Mouse (Mus musculus): Measurements from ENCODE around the gene Olfr1532-ps1. TPM values are rescaled to one million over a fixed set of nuclear protein-coding genes. Genes with fewer than 3 reads are reported as not detected.

Olfr1532-ps1 gene
- total and polyA plus RNA-seq, 2 experiments from 2014 or later, result not detected

- no peak for ATAC-seq
- no peaks in the 10 kb centered on the region for H3K27me3 ChIP-seq (ENCODE audit: insufficient read depth, low read length)
- H3K9me3 ChIP-seq (ENCODE audit: low read length), result no peaks in the 10 kb centered on the region
Measured at GRCm38 (mm10) chr7:106948212-106948611, 40.4 kb downstream of the Olfr1532-ps1 start, which contains the start of gene Olfr710. Gene Olfr710 (minus strand): TSS chr7:106948312.

GRCm38 (mm10) chr7:106963837-106964236 lies 56.0 kb downstream of the Olfr1532-ps1 start, which contains the start of gene Olfr6:
Gene Olfr6 (minus strand): TSS chr7:106963937.
- Histone ChIP-seq H3K4me3 (ENCODE audit: low read depth, low read length) (no peak within 1 kb of the TSS), H3K27me3 (ENCODE audit: insufficient read depth, low read length) (no peaks in the 10 kb centered on the region), H3K27ac (ENCODE audit: low read depth, low read length) (no peak within 1 kb of the TSS), H3K4me1 (ENCODE audit: insufficient read depth) (no peaks in the 10 kb centered on the region), H3K9ac (no peak within 1 kb of the TSS), H3K9me3 (ENCODE audit: low read length) (no peaks in the 10 kb centered on the region), H3K4me2 (ENCODE audit: low read depth) (no peak within 1 kb of the TSS), H3K36me3 (ENCODE audit: insufficient read depth) (no peaks in the 10 kb centered on the region)
- WGBS, result 92% methylated on average over 1 of the region's 1 CpGs
- no peak for ATAC-seq
- TF ChIP-seq CTCF (IDR thresholded peaks at IDR 0.05; ENCODE audit: low read depth), result no peak
- DNase-seq, result no peak

More at GRCm38 (mm10) chr7:106948212-106948611, 40.4 kb downstream of the Olfr1532-ps1 start, which contains the start of gene Olfr710:
- H3K4me3 ChIP-seq (ENCODE audit: low read depth, low read length), result no peak within 1 kb of the TSS
- no peaks in the 10 kb centered on the region for H3K36me3 ChIP-seq (ENCODE audit: insufficient read depth)
- DNase-seq, result no peak
- no peak for TF ChIP-seq CTCF (IDR thresholded peaks at IDR 0.05; ENCODE audit: low read depth)
- H3K4me2 ChIP-seq (ENCODE audit: low read depth), result no peak within 1 kb of the TSS
- H3K27ac ChIP-seq (ENCODE audit: low read depth, low read length), result no peak within 1 kb of the TSS
- no peak within 1 kb of the TSS for H3K9ac ChIP-seq
- WGBS, result 80% methylated on average over 3 of the region's 3 CpGs
- H3K4me1 ChIP-seq (ENCODE audit: insufficient read depth), result no peaks in the 10 kb centered on the region

Other genes with a start within 250 kb of the Olfr1532-ps1 start
- gene Olfr693, start 227.4 kb upstream of the Olfr1532-ps1 start, total RNA-seq (2014; rRNA removed), result 0.08 TPM in 1 of 2 replicates, not detected in the other
- gene Olfr693, start 227.4 kb upstream of the Olfr1532-ps1 start, polyA plus RNA-seq (2015; fragmentation: Nextera tagmentation; extraction: Ambion mirVana), result not detected in 2 replicates
- not detected in 2 replicates for gene Olfr694, start 216.2 kb upstream of the Olfr1532-ps1 start, total RNA-seq (2014; rRNA removed)
- not detected in 2 replicates for gene Olfr694, start 216.2 kb upstream of the Olfr1532-ps1 start, polyA plus RNA-seq (2015; fragmentation: Nextera tagmentation; extraction: Ambion mirVana)
- not detected in 2 replicates for gene Olfr695, start 191.6 kb upstream of the Olfr1532-ps1 start, total RNA-seq (2014; rRNA removed)
- gene Olfr695, start 191.6 kb upstream of the Olfr1532-ps1 start, polyA plus RNA-seq (2015; fragmentation: Nextera tagmentation; extraction: Ambion mirVana), result not detected in 2 replicates
- gene Olfr697, start 165.6 kb upstream of the Olfr1532-ps1 start, total RNA-seq (2014; rRNA removed), result not detected in 2 replicates
- not detected in 2 replicates for gene Olfr697, start 165.6 kb upstream of the Olfr1532-ps1 start, polyA plus RNA-seq (2015; fragmentation: Nextera tagmentation; extraction: Ambion mirVana)
- gene Olfr698, start 152.6 kb upstream of the Olfr1532-ps1 start, total RNA-seq (2014; rRNA removed), result not detected in 2 replicates
- not detected in 2 replicates for gene Olfr698, start 152.6 kb upstream of the Olfr1532-ps1 start, polyA plus RNA-seq (2015; fragmentation: Nextera tagmentation; extraction: Ambion mirVana)
- not detected in 2 replicates for gene Olfr699, start 114.8 kb upstream of the Olfr1532-ps1 start, total RNA-seq (2014; rRNA removed)
- gene Olfr699, start 114.8 kb upstream of the Olfr1532-ps1 start, polyA plus RNA-seq (2015; fragmentation: Nextera tagmentation; extraction: Ambion mirVana), result not detected in 2 replicates
- gene Olfr700, start 99.2 kb upstream of the Olfr1532-ps1 start, total RNA-seq (2014; rRNA removed), result not detected in 2 replicates
- gene Olfr700, start 99.2 kb upstream of the Olfr1532-ps1 start, polyA plus RNA-seq (2015; fragmentation: Nextera tagmentation; extraction: Ambion mirVana), result not detected in 2 replicates
- not detected in 2 replicates for gene Olfr701, start 93.9 kb upstream of the Olfr1532-ps1 start, total RNA-seq (2014; rRNA removed)
- gene Olfr701, start 93.9 kb upstream of the Olfr1532-ps1 start, polyA plus RNA-seq (2015; fragmentation: Nextera tagmentation; extraction: Ambion mirVana), result not detected in 2 replicates
- not detected in 2 replicates for gene Olfr702, start 74.1 kb upstream of the Olfr1532-ps1 start, total RNA-seq (2014; rRNA removed)
- gene Olfr702, start 74.1 kb upstream of the Olfr1532-ps1 start, polyA plus RNA-seq (2015; fragmentation: Nextera tagmentation; extraction: Ambion mirVana), result not detected in 2 replicates
- not detected in 2 replicates for gene Olfr703, start 64.6 kb upstream of the Olfr1532-ps1 start, total RNA-seq (2014; rRNA removed)
- gene Olfr703, start 64.6 kb upstream of the Olfr1532-ps1 start, polyA plus RNA-seq (2015; fragmentation: Nextera tagmentation; extraction: Ambion mirVana), result not detected in 2 replicates
- gene Olfr704, start 44.8 kb upstream of the Olfr1532-ps1 start, total RNA-seq (2014; rRNA removed), result not detected in 2 replicates
- not detected in 2 replicates for gene Olfr704, start 44.8 kb upstream of the Olfr1532-ps1 start, polyA plus RNA-seq (2015; fragmentation: Nextera tagmentation; extraction: Ambion mirVana)
- gene Olfr705, start 31.1 kb upstream of the Olfr1532-ps1 start, total RNA-seq (2014; rRNA removed), result not detected in 2 replicates
- gene Olfr705, start 31.1 kb upstream of the Olfr1532-ps1 start, polyA plus RNA-seq (2015; fragmentation: Nextera tagmentation; extraction: Ambion mirVana), result not detected in 2 replicates
- not detected in 2 replicates for gene Olfr706, start 19.8 kb upstream of the Olfr1532-ps1 start, total RNA-seq (2014; rRNA removed)
- gene Olfr706, start 19.8 kb upstream of the Olfr1532-ps1 start, polyA plus RNA-seq (2015; fragmentation: Nextera tagmentation; extraction: Ambion mirVana), result not detected in 2 replicates
- not detected in 2 replicates for gene Olfr707, start 6.8 kb upstream of the Olfr1532-ps1 start, total RNA-seq (2014; rRNA removed)
- gene Olfr707, start 6.8 kb upstream of the Olfr1532-ps1 start, polyA plus RNA-seq (2015; fragmentation: Nextera tagmentation; extraction: Ambion mirVana), result not detected in 2 replicates
- not detected in 2 replicates for gene Olfr709-ps1, start 24.2 kb downstream of the Olfr1532-ps1 start, total RNA-seq (2014; rRNA removed)
- gene Olfr709-ps1, start 24.2 kb downstream of the Olfr1532-ps1 start, polyA plus RNA-seq (2015; fragmentation: Nextera tagmentation; extraction: Ambion mirVana), result not detected in 2 replicates
- gene Olfr710, start 40.3 kb downstream of the Olfr1532-ps1 start, total RNA-seq (2014; rRNA removed), result not detected in 2 replicates
- gene Olfr710, start 40.3 kb downstream of the Olfr1532-ps1 start, polyA plus RNA-seq (2015; fragmentation: Nextera tagmentation; extraction: Ambion mirVana), result not detected in 2 replicates
- gene Olfr6, start 55.9 kb downstream of the Olfr1532-ps1 start, total RNA-seq (2014; rRNA removed), result not detected in 2 replicates
- not detected in 2 replicates for gene Olfr6, start 55.9 kb downstream of the Olfr1532-ps1 start, polyA plus RNA-seq (2015; fragmentation: Nextera tagmentation; extraction: Ambion mirVana)
- gene Olfr711, start 67.5 kb downstream of the Olfr1532-ps1 start, total RNA-seq (2014; rRNA removed), result not detected in 2 replicates
- not detected in 2 replicates for gene Olfr711, start 67.5 kb downstream of the Olfr1532-ps1 start, polyA plus RNA-seq (2015; fragmentation: Nextera tagmentation; extraction: Ambion mirVana)
- gene Olfr2, start 98.1 kb downstream of the Olfr1532-ps1 start, total RNA-seq (2014; rRNA removed), result not detected in 2 replicates
- gene Olfr2, start 98.1 kb downstream of the Olfr1532-ps1 start, polyA plus RNA-seq (2015; fragmentation: Nextera tagmentation; extraction: Ambion mirVana), result not detected in 2 replicates
- gene Olfr713, start 123.2 kb downstream of the Olfr1532-ps1 start, total RNA-seq (2014; rRNA removed), result not detected in 2 replicates
- not detected in 2 replicates for gene Olfr713, start 123.2 kb downstream of the Olfr1532-ps1 start, polyA plus RNA-seq (2015; fragmentation: Nextera tagmentation; extraction: Ambion mirVana)
- not detected in 2 replicates for gene Olfr714, start 163.0 kb downstream of the Olfr1532-ps1 start, total RNA-seq (2014; rRNA removed)
- gene Olfr714, start 163.0 kb downstream of the Olfr1532-ps1 start, polyA plus RNA-seq (2015; fragmentation: Nextera tagmentation; extraction: Ambion mirVana), result not detected in 2 replicates
- not detected in 2 replicates for gene Olfr17, start 185.2 kb downstream of the Olfr1532-ps1 start, total RNA-seq (2014; rRNA removed)
- gene Olfr17, start 185.2 kb downstream of the Olfr1532-ps1 start, polyA plus RNA-seq (2015; fragmentation: Nextera tagmentation; extraction: Ambion mirVana), result not detected in 2 replicates
- not detected in 2 replicates for gene Olfr715b, start 202.4 kb downstream of the Olfr1532-ps1 start, total RNA-seq (2014; rRNA removed)
- gene Olfr715b, start 202.4 kb downstream of the Olfr1532-ps1 start, polyA plus RNA-seq (2015; fragmentation: Nextera tagmentation; extraction: Ambion mirVana), result not detected in 2 replicates
- not detected in 2 replicates for gene Olfr715, start 223.1 kb downstream of the Olfr1532-ps1 start, total RNA-seq (2014; rRNA removed)
- gene Olfr715, start 223.1 kb downstream of the Olfr1532-ps1 start, polyA plus RNA-seq (2015; fragmentation: Nextera tagmentation; extraction: Ambion mirVana), result not detected in 2 replicates
- not detected in 2 replicates for gene Olfr716, start 230.3 kb downstream of the Olfr1532-ps1 start, total RNA-seq (2014; rRNA removed)
- gene Olfr716, start 230.3 kb downstream of the Olfr1532-ps1 start, polyA plus RNA-seq (2015; fragmentation: Nextera tagmentation; extraction: Ambion mirVana), result not detected in 2 replicates

Measured in forebrain, postnatal 0 days (tissue).